Mouse (Mus musculus): Measurements from ENCODE around the gene Ubtd2.

- TF ChIP-seq POLR2A (IDR thresholded peaks at IDR 0.05; ENCODE audit: low read depth, low read length) (no peak), CTCF (IDR thresholded peaks at IDR 0.05; ENCODE audit: extremely low read depth, insufficient read length, insufficient replicate concordance, low read depth, low read length) (no peak)
Observed at GRCm38 (mm10) chr11:32566184-32566583, 111.0 kb downstream of the Ubtd2 start.

Data from small intestine, adult 2 months (tissue).